Mouse (Mus musculus) liver (tissue): Measurements from ENCODE around the gene Appl2.

ENCODE experiments used
- DNase-seq: peaks from one replicate; pipeline ENCODE4 v3.0.0-alpha.2; 2020; ENCODE audit warnings: mixed read lengths

Appl2 gene

DNA sequence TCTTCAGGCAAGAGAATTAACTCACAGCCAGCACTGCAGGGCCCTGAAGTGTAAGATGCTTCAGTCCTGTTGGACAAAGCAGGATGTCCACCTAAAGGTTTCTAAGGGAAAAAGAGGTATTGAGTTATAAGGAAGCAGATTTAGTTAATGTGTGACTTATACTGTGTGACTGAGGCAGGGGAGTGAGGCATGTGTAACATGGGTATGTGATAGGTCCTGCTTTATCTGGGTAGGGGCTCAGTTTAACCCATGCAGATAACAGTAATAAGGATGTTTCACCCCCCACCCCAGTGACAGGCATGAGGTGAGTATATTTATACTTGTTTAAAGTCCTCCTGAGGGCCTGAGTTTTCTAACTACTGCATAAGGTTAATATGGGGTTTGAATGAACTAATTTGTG lies 85.5 kb downstream of the Appl2 start:
- no peak for DNase-seq
